Mouse (Mus musculus): Measurements from ENCODE around the gene Apex2. TPM values are rescaled to one million over a fixed set of nuclear protein-coding genes. Genes with fewer than 3 reads are reported as not detected.

Apex2 gene
- total and polyA plus RNA-seq, 2 experiments from 2014 or later, result 3.3 to 5.4 TPM

- under 1% methylated on average over 34 of the region's 34 CpGs for WGBS
- Histone ChIP-seq H3K9ac (replicated peaks; ENCODE audit: low read depth, low read length) (peak overlapping the region; percentile 52), H3K9me3 (replicated peaks; ENCODE audit: control insufficient read depth, low read length) (no peaks in the 10 kb centered on the region), H3K4me2 (ENCODE audit: low read depth, low read length) (peak overlapping the region; percentile 36), H3K27ac (ENCODE audit: low read depth) (peak overlapping the region; percentile 89), H3K27me3 (ENCODE audit: control insufficient read depth, insufficient read depth, low read length) (no peaks in the 10 kb centered on the region), H3K4me3 (ENCODE audit: low read depth, low read length) (peak overlapping the region; percentile 63), H3K36me3 (replicated peaks; ENCODE audit: control insufficient read depth, insufficient read depth, low read length) (no peaks in the 10 kb centered on the region), H3K4me1 (ENCODE audit: control insufficient read depth, insufficient read depth) (no peaks in the 10 kb centered on the region)
- peak; percentile 99 for ATAC-seq (ENCODE audit: insufficient read depth, low read depth)
- TF ChIP-seq EP300 (IDR thresholded peaks at IDR 0.05; ENCODE audit: low read depth) (peak; percentile 37; the same call in 1 of the 2 replicates), CTCF (IDR thresholded peaks at IDR 0.05; ENCODE audit: low read depth) (peak; percentile 94)
- DNase-seq (ENCODE audit: low spot score), result peak; percentile 89
Observed at GRCm38 (mm10) chrX:150477854-150478780, 111.6 kb downstream of the Apex2 start.

GRCm38 (mm10) chrX:150471416-150471815, 118.3 kb downstream of the Apex2 start:
- Histone ChIP-seq H3K4me2 (ENCODE audit: low read depth, low read length) (no peak overlapping the region), H3K4me3 (ENCODE audit: low read depth, low read length) (no peak overlapping the region), H3K4me1 (ENCODE audit: control insufficient read depth, insufficient read depth) (no peaks in the 10 kb centered on the region), H3K9me3 (replicated peaks; ENCODE audit: control insufficient read depth, low read length) (no peaks in the 10 kb centered on the region), H3K36me3 (replicated peaks; ENCODE audit: control insufficient read depth, insufficient read depth, low read length) (no peaks in the 10 kb centered on the region), H3K9ac (replicated peaks; ENCODE audit: low read depth, low read length) (no peak overlapping the region), H3K27me3 (ENCODE audit: control insufficient read depth, insufficient read depth, low read length) (no peaks in the 10 kb centered on the region), H3K27ac (ENCODE audit: low read depth) (no peak overlapping the region)
- TF ChIP-seq EP300 (IDR thresholded peaks at IDR 0.05; ENCODE audit: low read depth), result no peak
- no peak for TF ChIP-seq CTCF (IDR thresholded peaks at IDR 0.05; ENCODE audit: low read depth)
- DNase-seq (ENCODE audit: low spot score) (no peak), ATAC-seq (ENCODE audit: insufficient read depth, low read depth) (no peak)
- WGBS, result 60% methylated on average over 1 of the region's 1 CpGs

Small RNA genes lying within 50 kb of the gene (microRNA-seq; reads per million reads assigned to microRNA genes)
- gene Mir3620, result not detected

Other genes with a start within 250 kb of the Apex2 start
- gene Tmem29, start 130.7 kb downstream of the Apex2 start, total RNA-seq (2014; rRNA removed; ENCODE audit: low replicate concordance), result 0.92 and 9.0 TPM in 2 replicates
- 9.1 and 9.3 TPM in 2 replicates for gene Tmem29, start 130.7 kb downstream of the Apex2 start, polyA plus RNA-seq (2015; fragmentation: Nextera tagmentation; extraction: Ambion mirVana)
- gene Alas2, start 42.5 kb downstream of the Apex2 start, total RNA-seq (2014; rRNA removed; ENCODE audit: low replicate concordance), result 61.8 and 69.0 TPM in 2 replicates
- 30.5 and 49.5 TPM in 2 replicates for gene Alas2, start 42.5 kb downstream of the Apex2 start, polyA plus RNA-seq (2015; fragmentation: Nextera tagmentation; extraction: Ambion mirVana)
- 1.5 and 10.6 TPM in 2 replicates for gene Pfkfb1, start 1.6 kb downstream of the Apex2 start, total RNA-seq (2014; rRNA removed; ENCODE audit: low replicate concordance)
- 3.5 and 3.9 TPM in 2 replicates for gene Pfkfb1, start 1.6 kb downstream of the Apex2 start, polyA plus RNA-seq (2015; fragmentation: Nextera tagmentation; extraction: Ambion mirVana)
- gene Tro, start 67.7 kb upstream of the Apex2 start, total RNA-seq (2014; rRNA removed; ENCODE audit: low replicate concordance), result 15.0 and 19.9 TPM in 2 replicates
- 5.0 and 6.5 TPM in 2 replicates for gene Tro, start 67.7 kb upstream of the Apex2 start, polyA plus RNA-seq (2015; fragmentation: Nextera tagmentation; extraction: Ambion mirVana)
- gene Maged2, start 224.5 kb upstream of the Apex2 start, total RNA-seq (2014; rRNA removed; ENCODE audit: low replicate concordance), result 230 and 273 TPM in 2 replicates
- gene Maged2, start 224.5 kb upstream of the Apex2 start, polyA plus RNA-seq (2015; fragmentation: Nextera tagmentation; extraction: Ambion mirVana), result 323 and 342 TPM in 2 replicates